8 mouse cellular contexts compared by ENCODE assay signal in genomic region chr8:75108527-75109235, GRCm38 (mm10). TPM values are rescaled to one million over a fixed set of nuclear protein-coding genes. Genes with fewer than 3 reads are reported as not detected.
DNase-seq lines count a peak whose midpoint lies in the region; ATAC-seq and TF ChIP-seq lines count a peak whose summit lies in the region.

No protein-coding gene starts in this region.

- peak overlapping the region; percentile 64 for H3K4me2 ChIP-seq in lung, embryonic 16.5 days (ENCODE audit: low read depth, low read length)

- peak overlapping the region; percentile 84 for H3K27ac ChIP-seq in lung, embryonic 16.5 days (ENCODE audit: low read length)
- H3K27ac ChIP-seq in thymus, adult 2 months (ENCODE audit: control insufficient read depth, insufficient read depth, low read length), result peak overlapping the region; percentile 60

- peak; percentile 93 for TF ChIP-seq CTCF in thymus, adult 2 months (IDR thresholded peaks at IDR 0.05; ENCODE audit: borderline replicate concordance, control insufficient read depth, extremely low read depth, insufficient read depth, low read length, poor library complexity)

- TF ChIP-seq POLR2A in thymus, adult 2 months (IDR thresholded peaks at IDR 0.05; ENCODE audit: control insufficient read depth, extremely low read depth, insufficient read depth, low read length, poor library complexity), result no peak

- H3K9ac ChIP-seq in lung, embryonic 16.5 days (ENCODE audit: low read length), result peak overlapping the region; percentile 89

- peak; percentile 87 to 94 for ATAC-seq in hematopoietic stem cell, adult 5-6 weeks (replicated peaks in 1 of 2; ENCODE audit: insufficient read depth in 1 of 2, low FRiP score in 2 of 2, low TSS enrichment in 1 of 2, low read depth in 1 of 2, poor library complexity in 2 of 2, severe bottlenecking in 2 of 2)
- peak; percentile 79 for ATAC-seq in lung, embryonic 16.5 days (ENCODE audit: low read depth)

- H3K4me1 ChIP-seq in lung, embryonic 16.5 days (replicated peaks; ENCODE audit: control insufficient read depth, insufficient read depth, low read length), result peaks cover 11% of the 10 kb centered on the region
- H3K4me1 ChIP-seq in thymus, adult 2 months (replicated peaks; ENCODE audit: control insufficient read depth, insufficient read depth, low read length), result peaks cover 8% of the 10 kb centered on the region

- peak overlapping the region; percentile 81 for H3K4me3 ChIP-seq in lung, embryonic 16.5 days (ENCODE audit: low read length)
- peak overlapping the region; percentile 60 for H3K4me3 ChIP-seq in thymus, adult 2 months (ENCODE audit: control insufficient read depth, insufficient read depth, low read length)

- H3K9me3 ChIP-seq in lung, embryonic 16.5 days (ENCODE audit: control insufficient read depth, low read length), result no peaks in the 10 kb centered on the region

- no peaks in the 10 kb centered on the region for H3K27me3 ChIP-seq in lung, embryonic 16.5 days (ENCODE audit: control insufficient read depth, insufficient read depth, low read depth, low read length)
- no peaks in the 10 kb centered on the region for H3K27me3 ChIP-seq in thymus, adult 2 months (ENCODE audit: control insufficient read depth, insufficient read depth, low read length)

- peaks cover 17% of the 10 kb centered on the region for H3K36me3 ChIP-seq in lung, embryonic 16.5 days (ENCODE audit: control insufficient read depth, insufficient read depth, low read length)
- H3K36me3 ChIP-seq in thymus, adult 2 months (ENCODE audit: control insufficient read depth, insufficient read depth, low read length), result peaks cover 12% of the 10 kb centered on the region

- WGBS in lung, embryonic 16.5 days, result 0% methylated on average over 9 of the region's 9 CpGs
- WGBS in thymus, adult 2 months, result under 1% methylated on average over 9 of the region's 9 CpGs

- DNase-seq in MN1 (ENCODE audit: low spot score), result peak; percentile 89
- peak; percentile 76 for DNase-seq in cerebellum, adult 8-10 months
- DNase-seq in forelimb bud, embryonic 11.5 days (ENCODE audit: low read depth, low spot score), result peak; percentile 83
- DNase-seq in layer of hippocampus, adult 9-10 months (ENCODE audit: low spot score), result peak; percentile 41
- peak; percentile 61 for DNase-seq in ovary, adult 18-20 months (ENCODE audit: low spot score)
- DNase-seq in thymus, adult 2 months, result peak; percentile 89

RNA-seq across cellular contexts. Expression of gene Mcm5, which starts 0.7 kb away (rescaled TPM):
- 183 and 185 TPM in 2 replicates for total RNA-seq in hematopoietic stem cell, adult 5-6 weeks (2017)
- 171 and 172 TPM in 2 replicates for polyA plus RNA-seq in lung, embryonic 16.5 days (2015; fragmentation: Nextera tagmentation; extraction: Ambion mirVana)
- 167 and 212 TPM in 2 replicates for polyA plus RNA-seq in thymus, adult 2 months (2012; rRNA removed)

RNA-seq across cellular contexts. Expression of gene Hmox1, which starts 15.3 kb away (rescaled TPM):
- 2.6 and 8.8 TPM in 2 replicates for total RNA-seq in hematopoietic stem cell, adult 5-6 weeks (2017)
- 36.5 and 43.7 TPM in 2 replicates for polyA plus RNA-seq in lung, embryonic 16.5 days (2015; fragmentation: Nextera tagmentation; extraction: Ambion mirVana)
- polyA plus RNA-seq in thymus, adult 2 months (2012; rRNA removed), result 16.6 and 21.5 TPM in 2 replicates

Comparison
In these comparisons a context has a peak if more than half of its experiments do, and no peak if none do; other contexts are left out.
1. Peak in every context shown above with its lines: DNase-seq, ATAC-seq, H3K4me3 ChIP-seq and H3K27ac ChIP-seq.